Mouse (Mus musculus) lung, embryonic 15.5 days (tissue): ENCODE measurements around the gene Wnt10a. TPM values are rescaled to one million over a fixed set of nuclear protein-coding genes. Genes with fewer than 3 reads are reported as not detected.
"Not testable (repeated sequence)": the region's sequence is repeated elsewhere in the genome, so short reads cannot be mapped to it uniquely, and the experiment has no call there.

Source experiments
- ATAC-seq: fragments of 200-750 bp; cut with Nextera tagmentation; 2 replicates; pipeline ENCODE4 v1.8.0; 2017; ENCODE audit warnings: moderate number of reproducible peaks, borderline replicate concordance; ENCODE audit not compliant: low FRiP score, low TSS enrichment; ENCODE audit errors: extremely low read depth
- H3K27ac ChIP-seq: fragments of 300-500 bp; sonication (generic); 2 replicates; pipeline ENCODE4 v1.5.1; 2015; ENCODE audit warnings: moderate library complexity, mild to moderate bottlenecking, inconsistent platforms
- H3K27me3 ChIP-seq: fragments of 300-500 bp; sonication (generic); 2 replicates; pipeline ENCODE4 v1.6.1; 2015; ENCODE audit warnings: inconsistent platforms
- H3K36me3 ChIP-seq: fragments of 300-500 bp; sonication (generic); 2 replicates; pipeline ENCODE4 v1.6.1; 2015; ENCODE audit warnings: inconsistent platforms
- H3K4me1 ChIP-seq: fragments of 300-500 bp; sonication (generic); 2 replicates; pipeline ENCODE4 v1.6.1; 2015; ENCODE audit warnings: inconsistent platforms
- H3K4me2 ChIP-seq: fragments of 300-500 bp; sonication (generic); 2 replicates; pipeline ENCODE4 v1.6.1; 2015; ENCODE audit warnings: inconsistent platforms, mild to moderate bottlenecking, moderate library complexity
- H3K4me3 ChIP-seq: fragments of 300-500 bp; sonication (generic); 2 replicates; pipeline ENCODE4 v1.5.1; 2015; ENCODE audit warnings: mild to moderate bottlenecking, inconsistent platforms
- H3K9ac ChIP-seq: fragments of 300-500 bp; sonication (generic); 2 replicates; pipeline ENCODE4 v1.6.1; 2015; ENCODE audit warnings: inconsistent platforms
- H3K9me3 ChIP-seq: fragments of 300-500 bp; sonication (generic); 2 replicates; pipeline ENCODE4 v1.6.1; 2016; ENCODE audit warnings: inconsistent platforms
- WGBS: fragments of 180-500 bp; shearing (Covaris S2); methylation state at CpG from one replicate; pipeline ENCODE4 v1.1.7; 2015; 5-methylcytosine and 5-hydroxymethylcytosine counted together
- polyA plus RNA-seq: library from polyadenylated mRNA; unstranded; fragments of >200 nt; fragmentation: Nextera tagmentation; extraction: Ambion mirVana; gene quantifications from 2 replicates; pipeline ENCODE4 v1.2.1, GENCODE M21; 2015

Gene Wnt10a
- polyA plus RNA-seq, 1 experiment from 2014 or later = 0.25 TPM

DNA sequence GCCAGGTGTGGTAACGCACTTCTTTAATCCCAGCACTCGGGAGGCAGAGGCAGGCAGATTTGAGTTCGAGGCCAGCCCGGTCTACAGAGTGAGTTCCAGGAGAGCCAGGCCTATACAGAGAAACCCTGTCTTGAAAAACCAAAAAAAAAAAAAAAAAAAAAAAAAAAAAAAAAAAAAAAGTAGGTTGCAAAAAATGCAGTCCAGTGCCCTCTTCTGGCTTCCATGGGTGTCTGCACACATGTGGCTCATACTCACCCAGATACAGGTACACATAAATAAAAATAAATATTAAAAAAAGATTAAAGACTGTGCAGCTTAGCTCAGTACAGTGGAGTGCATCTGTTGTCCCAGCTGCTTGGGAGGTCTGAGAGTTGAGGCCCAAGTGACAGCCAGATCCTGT, 32.3 kb downstream of the Wnt10a start:
- H3K36me3 ChIP-seq = not testable (repeated sequence)
- 94% methylated on average over 4 of the region's 4 CpGs for WGBS

DNA sequence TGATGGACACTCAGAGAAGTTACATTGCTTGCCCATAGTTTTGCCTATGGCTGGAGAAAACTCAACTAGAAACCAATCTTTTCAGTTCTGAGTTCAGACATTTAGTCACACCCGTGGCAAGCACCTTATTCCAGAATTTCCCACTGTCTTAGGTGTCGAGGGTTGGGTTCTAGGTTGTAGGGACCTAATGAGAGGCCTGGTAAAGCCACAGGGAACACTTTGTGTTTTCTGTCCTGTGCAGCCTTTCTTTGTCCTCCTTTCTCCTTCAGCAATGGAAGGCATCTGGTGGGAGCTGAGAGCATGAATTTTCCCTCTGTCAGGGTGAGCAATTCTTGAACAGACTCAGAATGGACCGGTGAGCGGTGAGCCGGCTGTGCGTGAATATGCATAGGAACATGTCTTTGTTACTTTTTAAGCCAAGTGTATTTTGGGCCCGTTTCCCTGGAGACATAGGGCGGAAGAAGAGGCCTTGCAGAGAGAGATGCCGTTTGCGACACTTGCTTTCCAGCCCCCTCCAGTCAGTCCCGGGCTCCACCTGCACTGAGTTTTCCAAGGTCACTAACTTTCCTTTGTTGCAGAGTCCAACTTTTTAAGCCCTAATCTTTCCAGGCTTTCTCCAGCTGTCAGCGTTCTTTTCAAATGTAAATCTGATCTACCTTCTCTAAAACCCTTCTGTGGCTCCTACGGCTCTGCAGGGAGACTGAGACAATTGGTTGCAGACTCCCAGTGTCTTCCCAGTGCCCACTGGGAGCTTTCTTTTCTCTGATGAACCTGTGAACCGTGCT, 33.4 kb downstream of the Wnt10a start:
- no peak overlapping the region for H3K9ac ChIP-seq
- WGBS = 35% methylated on average over 14 of the region's 14 CpGs
- no peaks in the 10 kb centered on the region for H3K9me3 ChIP-seq
- H3K4me1 ChIP-seq = no peaks in the 10 kb centered on the region
- H3K4me3 ChIP-seq = no peak overlapping the region
- H3K36me3 ChIP-seq = no peaks in the 10 kb centered on the region
- no peaks in the 10 kb centered on the region for H3K27me3 ChIP-seq
- H3K27ac ChIP-seq = no peak overlapping the region
- H3K4me2 ChIP-seq = no peak overlapping the region
- no peak for ATAC-seq

More for the DNA sequence above, 32.3 kb downstream of the Wnt10a start:
- not testable (repeated sequence) for H3K27me3 ChIP-seq, H3K4me1 ChIP-seq, H3K27ac ChIP-seq, H3K9me3 ChIP-seq, H3K4me2 ChIP-seq, H3K4me3 ChIP-seq, H3K9ac ChIP-seq, ATAC-seq

DNA sequence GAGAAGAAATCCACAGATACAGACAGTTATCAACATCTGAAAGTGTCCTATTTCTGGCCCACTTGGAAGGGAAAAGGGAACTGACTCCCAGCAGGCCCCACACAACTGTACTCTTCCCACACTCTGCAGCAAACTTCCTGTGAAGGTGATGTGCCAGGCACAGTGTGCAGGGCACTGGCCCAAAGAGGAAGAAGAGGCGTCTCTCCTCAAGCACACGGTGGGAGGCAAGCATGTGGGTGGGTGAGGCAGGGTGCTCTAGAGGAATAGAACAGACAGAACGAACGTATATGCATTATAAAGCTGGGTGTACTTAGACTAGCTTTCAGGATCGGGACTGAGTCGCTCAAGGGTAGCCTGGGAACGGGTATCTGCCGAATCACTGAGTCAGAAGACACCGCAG, 38.7 kb downstream of the Wnt10a start:
- no peak overlapping the region for H3K9ac ChIP-seq
- WGBS = 71% methylated on average over 9 of the region's 9 CpGs
- no peak for ATAC-seq
- no peaks in the 10 kb centered on the region for H3K9me3 ChIP-seq
- no peak overlapping the region for H3K4me3 ChIP-seq
- H3K27ac ChIP-seq = no peak overlapping the region
- H3K27me3 ChIP-seq = no peaks in the 10 kb centered on the region; the same call in 1 of the 2 replicates
- H3K4me1 ChIP-seq = no peaks in the 10 kb centered on the region
- no peak overlapping the region for H3K4me2 ChIP-seq
- no peaks in the 10 kb centered on the region for H3K36me3 ChIP-seq

DNA sequence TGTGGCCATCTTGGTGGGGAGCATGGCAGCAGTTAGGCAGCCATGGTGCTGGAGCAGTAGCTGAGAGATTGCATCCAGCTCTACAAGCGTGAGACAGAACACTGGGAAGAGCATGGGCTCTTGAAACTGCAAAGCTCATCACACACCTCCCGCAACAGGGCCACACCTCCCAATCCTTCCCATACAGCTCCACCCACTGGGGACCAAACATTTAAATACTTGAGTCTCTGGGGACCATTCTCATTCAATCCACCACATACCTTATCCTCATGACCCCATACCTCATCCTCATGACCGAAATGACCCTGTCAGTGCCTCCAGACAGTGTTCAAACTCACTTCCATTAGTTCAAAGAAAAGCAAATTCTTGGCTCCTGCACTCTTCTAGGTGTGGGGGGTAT, 41.9 kb downstream of the Wnt10a start:
- WGBS = 62% methylated on average over 3 of the region's 3 CpGs
- Histone ChIP-seq H3K27ac (no peak overlapping the region), H3K36me3 (no peaks in the 10 kb centered on the region), H3K4me3 (no peak overlapping the region), H3K9ac (no peak overlapping the region), H3K4me1 (no peaks in the 10 kb centered on the region), H3K9me3 (no peaks in the 10 kb centered on the region), H3K4me2 (no peak overlapping the region), H3K27me3 (no peaks in the 10 kb centered on the region; the same call in 1 of the 2 replicates)
- ATAC-seq = no peak

DNA sequence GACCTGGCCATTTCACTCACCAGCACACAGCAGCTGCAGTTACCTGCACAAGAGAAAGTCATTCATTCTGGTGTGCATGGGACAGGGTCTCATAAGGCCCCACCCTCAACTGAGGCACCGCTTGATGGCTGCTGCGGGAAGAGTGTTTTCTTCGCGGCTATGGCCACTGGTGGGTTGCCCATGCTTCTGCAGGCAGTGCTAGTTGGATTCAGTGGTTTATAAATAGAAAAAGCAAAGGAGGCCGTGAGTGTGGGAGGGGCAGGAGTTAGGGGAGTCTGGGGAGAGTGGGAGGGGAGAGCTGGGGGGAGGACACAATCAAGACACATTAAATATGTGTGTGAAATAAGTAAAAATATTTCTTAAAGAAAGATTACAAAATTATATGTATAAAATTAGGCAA, 51.8 kb downstream of the Wnt10a start:
- H3K27ac ChIP-seq = no peak overlapping the region
- ATAC-seq = no peak
- H3K9ac ChIP-seq = no peak overlapping the region
- H3K9me3 ChIP-seq = no peaks in the 10 kb centered on the region
- no peaks in the 10 kb centered on the region for H3K4me1 ChIP-seq
- H3K4me3 ChIP-seq = no peak overlapping the region
- WGBS = 83% methylated on average over 5 of the region's 5 CpGs
- H3K27me3 ChIP-seq = peaks cover 10% of the 10 kb centered on the region
- H3K36me3 ChIP-seq = no peaks in the 10 kb centered on the region
- no peak overlapping the region for H3K4me2 ChIP-seq

DNA sequence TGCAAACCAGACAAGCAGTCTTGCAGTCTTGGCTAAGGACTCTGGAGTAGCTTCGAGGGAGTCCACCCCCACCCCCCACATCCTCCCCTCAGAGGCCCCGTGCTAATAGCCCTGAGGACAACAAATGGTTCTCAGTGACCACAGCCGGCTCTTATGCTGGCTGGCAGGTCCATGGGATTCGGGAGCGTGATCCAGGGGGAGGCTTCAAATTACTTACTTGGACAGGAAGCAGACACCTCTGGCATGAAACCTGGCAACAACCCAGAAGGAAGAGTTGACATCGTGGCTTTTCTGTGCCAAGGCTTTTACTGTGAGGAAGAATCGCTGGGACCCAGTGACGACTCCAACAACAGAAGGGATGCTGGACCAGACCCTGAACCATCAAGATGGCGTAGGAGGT, 55.0 kb downstream of the Wnt10a start:
- Histone ChIP-seq H3K27ac (no peak overlapping the region), H3K4me3 (no peak overlapping the region), H3K27me3 (peaks cover 41% of the 10 kb centered on the region), H3K9me3 (no peaks in the 10 kb centered on the region), H3K4me1 (no peaks in the 10 kb centered on the region), H3K36me3 (no peaks in the 10 kb centered on the region), H3K9ac (no peak overlapping the region), H3K4me2 (no peak overlapping the region)
- no peak for ATAC-seq
- 31% methylated on average over 9 of the region's 9 CpGs for WGBS

DNA sequence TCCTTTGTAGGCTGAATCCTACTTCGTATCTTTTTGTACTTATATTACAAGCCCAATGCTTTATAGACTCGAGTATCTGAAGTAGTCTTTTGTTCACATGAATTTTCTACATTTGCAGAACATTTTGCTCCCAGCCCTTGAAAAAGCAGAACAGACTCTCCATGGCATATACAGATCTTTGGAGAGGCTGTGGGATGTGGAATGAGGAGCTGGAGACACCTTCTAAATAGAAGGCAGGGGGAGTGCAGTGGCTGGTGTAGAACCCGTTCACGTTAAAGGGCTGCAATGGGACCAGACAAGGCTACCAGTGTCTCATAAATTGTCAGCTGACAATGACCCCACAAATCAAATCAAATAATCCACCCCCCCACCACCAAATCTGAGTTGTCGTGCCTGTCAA, 57.6 kb downstream of the Wnt10a start:
- Histone ChIP-seq H3K4me1 (no peaks in the 10 kb centered on the region), H3K27ac (no peak overlapping the region), H3K27me3 (peaks cover 64% of the 10 kb centered on the region), H3K36me3 (no peaks in the 10 kb centered on the region), H3K9ac (no peak overlapping the region), H3K4me2 (no peak overlapping the region), H3K4me3 (no peak overlapping the region), H3K9me3 (no peaks in the 10 kb centered on the region)
- ATAC-seq = no peak
- WGBS = 59% methylated on average over 5 of the region's 5 CpGs

DNA sequence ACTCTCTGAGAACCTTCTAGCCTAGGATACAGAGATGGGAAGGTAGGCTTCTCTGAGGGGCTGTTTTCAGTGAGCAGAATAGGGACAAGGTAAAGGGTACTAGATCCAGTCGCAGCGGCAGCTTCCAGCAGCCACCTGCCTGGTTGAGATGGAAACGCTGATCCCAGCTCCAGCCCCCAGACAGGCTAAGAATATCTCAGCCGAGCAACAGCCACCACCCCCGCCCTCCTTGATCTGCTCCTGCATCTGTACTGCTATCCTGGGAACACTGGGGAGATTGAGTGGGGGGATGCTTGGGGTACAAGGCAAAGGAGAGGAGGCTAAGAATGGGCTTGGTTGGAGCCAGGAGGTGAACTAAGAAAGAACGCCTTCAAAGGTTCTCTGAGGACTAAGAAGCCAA, 58.9 kb downstream of the Wnt10a start:
- peaks cover 77% of the 10 kb centered on the region for H3K27me3 ChIP-seq
- H3K4me2 ChIP-seq = no peak overlapping the region

DNA sequence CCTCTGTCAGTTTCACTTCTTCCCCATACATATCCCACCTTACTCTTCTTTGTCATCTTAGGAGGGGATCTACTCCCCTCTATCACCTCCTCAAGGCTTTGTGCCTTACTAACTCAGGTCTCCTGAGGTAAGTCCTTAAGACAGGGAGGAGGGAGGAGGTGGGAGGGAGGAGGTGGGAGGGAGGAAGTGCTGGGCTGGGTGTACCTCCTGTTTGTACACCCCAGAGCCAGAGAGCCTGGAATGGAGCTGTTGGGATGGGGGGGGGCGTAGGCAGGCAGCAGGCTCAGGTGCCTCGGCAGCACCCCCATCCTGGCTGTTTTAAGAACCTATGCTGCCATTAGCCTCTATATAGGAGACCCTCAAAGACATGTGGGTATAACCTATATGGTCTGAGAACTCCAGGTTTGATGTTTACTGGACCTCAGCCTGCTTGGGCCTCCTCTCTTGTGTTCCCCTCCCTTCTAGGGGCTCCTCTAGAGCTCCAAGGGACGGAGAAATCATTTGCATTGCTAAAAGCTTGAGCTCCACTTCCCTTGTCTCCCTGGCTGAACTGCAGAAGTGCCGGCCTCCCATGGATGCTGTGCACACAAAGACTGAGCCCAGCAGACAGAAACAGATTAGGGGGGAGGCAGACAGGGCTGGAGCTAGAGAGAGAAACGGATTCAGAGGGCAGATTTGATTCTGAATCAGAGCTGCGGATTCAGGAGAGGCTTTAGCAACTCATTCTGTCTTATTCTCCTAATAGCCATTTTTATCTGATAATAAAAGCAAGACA, 59.9 kb downstream of the Wnt10a start:
- Histone ChIP-seq H3K27ac (no peak overlapping the region), H3K4me2 (no peak overlapping the region), H3K9ac (no peak overlapping the region), H3K27me3 (peaks cover 86% of the 10 kb centered on the region), H3K36me3 (no peaks in the 10 kb centered on the region), H3K4me1 (peaks cover 18% of the 10 kb centered on the region), H3K9me3 (no peaks in the 10 kb centered on the region), H3K4me3 (no peak overlapping the region)
- 7% methylated on average over 6 of the region's 6 CpGs for WGBS
- ATAC-seq = no peak

More for the DNA sequence above, 58.9 kb downstream of the Wnt10a start:
- Histone ChIP-seq H3K9ac (no peak overlapping the region), H3K9me3 (no peaks in the 10 kb centered on the region), H3K4me3 (no peak overlapping the region), H3K27ac (no peak overlapping the region), H3K4me1 (peaks cover 9% of the 10 kb centered on the region), H3K36me3 (no peaks in the 10 kb centered on the region)
- 16% methylated on average over 6 of the region's 6 CpGs for WGBS
- no peak for ATAC-seq

Other genes starting within 250 kb of the Wnt10a start
- 0.68 and 0.80 TPM in 2 replicates for gene Plcd4, start 248.6 kb upstream of the Wnt10a start, polyA plus RNA-seq
- gene Usp37, start 247.2 kb upstream of the Wnt10a start, polyA plus RNA-seq = 30.9 and 31.0 TPM in 2 replicates
- gene Zfp142, start 203.3 kb upstream of the Wnt10a start, polyA plus RNA-seq = 6.5 and 6.9 TPM in 2 replicates
- 18.4 and 20.0 TPM in 2 replicates for gene Bcs1l, start 203.2 kb upstream of the Wnt10a start, polyA plus RNA-seq
- 32.4 and 33.7 TPM in 2 replicates for gene Rnf25, start 190.1 kb upstream of the Wnt10a start, polyA plus RNA-seq
- 7.8 and 8.9 TPM in 2 replicates for gene Stk36, start 190.1 kb upstream of the Wnt10a start, polyA plus RNA-seq
- gene Ttll4, start 129.8 kb upstream of the Wnt10a start, polyA plus RNA-seq = 15.9 and 16.5 TPM in 2 replicates
- gene Cyp27a1, start 77.9 kb upstream of the Wnt10a start, polyA plus RNA-seq = 3.0 TPM in 2 replicates
- 0.34 and 0.57 TPM in 2 replicates for gene Prkag3, start 42.3 kb upstream of the Wnt10a start, polyA plus RNA-seq
- 1.2 TPM in 2 replicates for gene Wnt6, start 19.6 kb upstream of the Wnt10a start, polyA plus RNA-seq
- gene Cdk5r2, start 63.4 kb downstream of the Wnt10a start, polyA plus RNA-seq = not detected in 2 replicates
- gene Fev, start 93.9 kb downstream of the Wnt10a start, polyA plus RNA-seq = not detected in 2 replicates
- gene Cryba2, start 101.6 kb downstream of the Wnt10a start, polyA plus RNA-seq = not detected in 2 replicates
- gene Cfap65, start 144.1 kb downstream of the Wnt10a start, polyA plus RNA-seq = 0.81 and 0.97 TPM in 2 replicates
- gene Ihh, start 160.2 kb downstream of the Wnt10a start, polyA plus RNA-seq = 0.06 and 0.07 TPM in 2 replicates